Mouse (Mus musculus) lung, adult 2 months (tissue): ENCODE results near the gene Rnf26.

Experiments used
- CTCF ChIP-seq: fragments of 200-500 bp; IDR thresholded peaks from 2 replicates; pipeline ENCODE4 v1.5.1; 2011; ENCODE audit warnings: mild to moderate bottlenecking, low read length, control low read depth; ENCODE audit not compliant: insufficient read depth
- POLR2A ChIP-seq: fragments of 200-500 bp; IDR thresholded peaks from 2 replicates; pipeline ENCODE4 v1.6.1; 2011; ENCODE audit warnings: low read depth, mild to moderate bottlenecking, control low read depth, low read length, borderline replicate concordance; ENCODE audit errors: extremely low read depth

DNA sequence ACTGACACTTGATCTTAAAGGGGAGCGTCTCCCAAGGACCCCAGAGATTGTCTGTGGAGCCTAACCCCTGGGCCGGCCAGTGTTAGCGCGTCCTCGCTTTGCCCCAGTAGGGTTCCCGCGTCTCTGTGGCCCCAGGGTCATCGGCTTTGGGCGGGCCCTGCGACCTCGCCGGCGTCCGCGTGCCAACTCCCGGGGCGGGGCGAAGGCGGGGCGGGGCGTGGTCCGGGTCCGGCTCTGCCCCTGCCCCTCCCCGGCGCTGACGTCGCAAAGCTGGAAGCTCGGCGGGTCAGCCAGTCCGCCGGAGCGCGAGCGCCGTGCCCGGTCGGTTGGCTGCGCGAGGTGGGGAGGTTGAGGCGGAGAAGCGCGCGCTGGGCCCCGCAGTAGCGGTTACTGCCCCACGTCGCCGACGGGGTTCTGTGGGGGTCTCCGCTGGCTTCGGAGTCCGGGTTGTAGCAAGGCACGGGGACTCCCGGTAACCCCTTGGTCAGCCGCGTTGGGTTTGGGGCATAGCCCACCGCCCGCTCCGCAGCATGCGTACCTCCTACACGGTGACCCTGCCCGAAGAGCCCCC is 28.6 kb downstream of the Rnf26 start:
- TF ChIP-seq CTCF = no peak
- peak; percentile 77 for TF ChIP-seq POLR2A
